Mouse (Mus musculus): Measurements from ENCODE around the gene Vps18.

- TF ChIP-seq CTCF (IDR thresholded peaks at IDR 0.05; ENCODE audit: low read depth): no peak
- TF ChIP-seq EP300 (optimal IDR thresholded peaks at IDR 0.05): no peak
Observed at GRCm38 (mm10) chr2:119300819-119301493, 12.4 kb downstream of the Vps18 start.

Measured in stomach, postnatal 0 days (tissue).